ENCODE assay signal across 8 mouse cellular contexts in genomic region chr3:86761095-86762035, GRCm38 (mm10).
DNase-seq lines count a peak whose midpoint lies in the region; ATAC-seq and TF ChIP-seq lines count a peak whose summit lies in the region.

No protein-coding gene starts in this region.

- H3K4me3 ChIP-seq in liver, adult 2 months (ENCODE audit: insufficient read depth, low read depth, low read length): no peak overlapping the region
- H3K4me3 ChIP-seq in liver, embryonic 11.5 days (ENCODE audit: low read depth, low read length): no peak overlapping the region
- H3K4me3 ChIP-seq in embryonic fibroblast, embryonic 13.5 days (ENCODE audit: insufficient read depth, low read length): no peak overlapping the region
- H3K4me3 ChIP-seq in hindbrain, embryonic 15.5 days: no peak overlapping the region
- no peak overlapping the region for H3K4me3 ChIP-seq in midbrain, embryonic 11.5 days (ENCODE audit: low read depth, low read length)

- H3K36me3 ChIP-seq in liver, adult 2 months (ENCODE audit: control insufficient read depth, insufficient read depth, low read length): no peaks in the 10 kb centered on the region; the same call in 1 of the 2 replicates
- no peaks in the 10 kb centered on the region for H3K36me3 ChIP-seq in liver, embryonic 11.5 days (ENCODE audit: control insufficient read depth, insufficient read depth, low read length)
- no peaks in the 10 kb centered on the region for H3K36me3 ChIP-seq in hindbrain, embryonic 15.5 days
- H3K36me3 ChIP-seq in midbrain, embryonic 11.5 days (ENCODE audit: control insufficient read depth, insufficient read depth, low read length): no peaks in the 10 kb centered on the region
- H3K36me3 ChIP-seq in splenic B cell, adult 2 months (ENCODE audit: control insufficient read depth, insufficient read depth, low read length, poor library complexity, severe bottlenecking): no peaks in the 10 kb centered on the region; the same call in 1 of the 2 replicates

- peak; percentile 27 for DNase-seq in liver, adult 2 months (ENCODE audit: extremely low read depth, low read depth, low spot score)
- no peak for DNase-seq in liver, embryonic 11.5 days (ENCODE audit: low spot score)
- DNase-seq in brain, adult 2 months (ENCODE audit: low read depth, low spot score): peak; percentile 91
- DNase-seq in left cerebral cortex, adult 11 months (ENCODE audit: low spot score): peak; percentile 76
- DNase-seq in midbrain, embryonic 11.5 days (ENCODE audit: low spot score, missing footprints): peak; percentile 93
- peak; percentile 76 for DNase-seq in splenic B cell, adult 2 months (ENCODE audit: low read depth, low spot score)

- TF ChIP-seq POLR2A in liver, adult 2 months (IDR thresholded peaks at IDR 0.05; ENCODE audit: extremely low read depth, insufficient read depth, low read length): no peak
- no peak for TF ChIP-seq POLR2A in embryonic fibroblast, embryonic 13.5 days (IDR thresholded peaks at IDR 0.05; ENCODE audit: low read depth, low read length)

- no peak overlapping the region for H3K4me2 ChIP-seq in liver, embryonic 11.5 days
- H3K4me2 ChIP-seq in hindbrain, embryonic 15.5 days: 0 out of 2 replicates have a peak overlapping the region, but pooled peaks have one; percentile 18
- no peak overlapping the region for H3K4me2 ChIP-seq in midbrain, embryonic 11.5 days

- ATAC-seq in liver, embryonic 11.5 days (replicated peaks; ENCODE audit: low FRiP score): no peak
- peak; percentile 90 for ATAC-seq in hindbrain, embryonic 15.5 days (ENCODE audit: low FRiP score, low read depth)
- peak; percentile 84 for ATAC-seq in midbrain, embryonic 11.5 days (ENCODE audit: low FRiP score)

- peak; percentile 36 for TF ChIP-seq CTCF in liver, adult 2 months (IDR thresholded peaks at IDR 0.05; ENCODE audit: low read depth, low read length)
- TF ChIP-seq CTCF in embryonic fibroblast, embryonic 13.5 days (IDR thresholded peaks at IDR 0.05; ENCODE audit: borderline replicate concordance, insufficient read depth, low read length): 0 out of 2 replicates have a peak, but pooled peaks have one; percentile 17

- H3K9me3 ChIP-seq in liver, embryonic 11.5 days (ENCODE audit: control insufficient read depth, low read length): no peaks in the 10 kb centered on the region
- no peaks in the 10 kb centered on the region for H3K9me3 ChIP-seq in hindbrain, embryonic 15.5 days
- H3K9me3 ChIP-seq in midbrain, embryonic 11.5 days (ENCODE audit: control insufficient read depth, low read length): no peaks in the 10 kb centered on the region

- H3K79me2 ChIP-seq in liver, adult 2 months (ENCODE audit: control insufficient read depth, insufficient read depth, low read length): no peaks in the 10 kb centered on the region

- H3K27me3 ChIP-seq in liver, adult 2 months (ENCODE audit: control insufficient read depth, insufficient read depth, low read length): no peaks in the 10 kb centered on the region
- no peaks in the 10 kb centered on the region for H3K27me3 ChIP-seq in liver, embryonic 11.5 days (replicated peaks; ENCODE audit: control insufficient read depth, insufficient read depth, low read length)
- no peaks in the 10 kb centered on the region for H3K27me3 ChIP-seq in hindbrain, embryonic 15.5 days
- H3K27me3 ChIP-seq in midbrain, embryonic 11.5 days (ENCODE audit: control insufficient read depth, insufficient read depth, low read length): no peaks in the 10 kb centered on the region
- no peaks in the 10 kb centered on the region for H3K27me3 ChIP-seq in splenic B cell, adult 2 months (ENCODE audit: control insufficient read depth, insufficient read depth, low read length, poor library complexity, severe bottlenecking)

- 82% methylated on average over 9 of the region's 9 CpGs for WGBS in liver, adult 2 months
- 65% methylated on average over 9 of the region's 9 CpGs for WGBS in liver, embryonic 11.5 days
- 50% methylated on average over 9 of the region's 9 CpGs for WGBS in hindbrain, embryonic 15.5 days
- 48% methylated on average over 9 of the region's 9 CpGs for WGBS in midbrain, embryonic 11.5 days

- H3K9ac ChIP-seq in liver, adult 2 months (ENCODE audit: low read depth, low read length): no peak overlapping the region
- no peak overlapping the region for H3K9ac ChIP-seq in liver, embryonic 11.5 days (ENCODE audit: low read depth, low read length)
- no peak overlapping the region for H3K9ac ChIP-seq in hindbrain, embryonic 15.5 days
- H3K9ac ChIP-seq in midbrain, embryonic 11.5 days (ENCODE audit: low read length): no peak overlapping the region

- no peak overlapping the region for H3K27ac ChIP-seq in liver, adult 2 months (replicated peaks; ENCODE audit: insufficient read depth, low read depth, low read length)
- H3K27ac ChIP-seq in liver, embryonic 11.5 days (ENCODE audit: low read depth, low read length): no peak overlapping the region
- no peak overlapping the region; the same call in 1 of the 2 replicates for H3K27ac ChIP-seq in embryonic fibroblast, embryonic 13.5 days (ENCODE audit: insufficient read depth, low read length)
- peak overlapping the region; percentile 76 for H3K27ac ChIP-seq in hindbrain, embryonic 15.5 days (replicated peaks)
- no peak overlapping the region for H3K27ac ChIP-seq in midbrain, embryonic 11.5 days (ENCODE audit: low read depth, low read length)

- no peaks in the 10 kb centered on the region for H3K4me1 ChIP-seq in liver, adult 2 months (ENCODE audit: control insufficient read depth, insufficient read depth, low read length)
- no peaks in the 10 kb centered on the region for H3K4me1 ChIP-seq in liver, embryonic 11.5 days (replicated peaks; ENCODE audit: control insufficient read depth, insufficient read depth, low read length)
- no peaks in the 10 kb centered on the region; the same call in 1 of the 2 replicates for H3K4me1 ChIP-seq in embryonic fibroblast, embryonic 13.5 days (ENCODE audit: control insufficient read depth, insufficient read depth, low read length)
- H3K4me1 ChIP-seq in hindbrain, embryonic 15.5 days (replicated peaks): 0 out of 2 replicates have a peak, but pooled peaks cover 5% of the 10 kb centered on the region
- 0 out of 2 replicates have a peak, but pooled peaks cover 3% of the 10 kb centered on the region for H3K4me1 ChIP-seq in midbrain, embryonic 11.5 days (ENCODE audit: control insufficient read depth, insufficient read depth, low read length)
